Mouse (Mus musculus): ENCODE data around the gene Bank1. TPM values are rescaled to one million over a fixed set of nuclear protein-coding genes. Genes with fewer than 3 reads are reported as not detected.
"Not testable (repeated sequence)": the region's sequence is repeated elsewhere in the genome, so short reads cannot be mapped to it uniquely, and the experiment has no call there.

The Bank1 gene
- polyA plus RNA-seq, 1 experiment = not detected

- H3K4me3 ChIP-seq (ENCODE audit: insufficient read depth, low read length) = no peak overlapping the region
- H3K4me1 ChIP-seq (ENCODE audit: control insufficient read depth, insufficient read depth, low read length) = no peaks in the 10 kb centered on the region
- H3K27ac ChIP-seq (ENCODE audit: insufficient read depth, low read length) = no peak overlapping the region
- no peak for TF ChIP-seq POLR2A (IDR thresholded peaks at IDR 0.05; ENCODE audit: low read depth, low read length)
- no peak for TF ChIP-seq CTCF (IDR thresholded peaks at IDR 0.05; ENCODE audit: borderline replicate concordance, insufficient read depth, low read length)
Observed at GRCm38 (mm10) chr3:136329133-136329532, 3.3 kb upstream of the Bank1 start.

GRCm38 (mm10) chr3:136324716-136325115 lies 1.1 kb downstream of the Bank1 start:
- not testable (repeated sequence) for H3K27ac ChIP-seq (ENCODE audit: insufficient read depth, low read length); H3K4me1 ChIP-seq (ENCODE audit: control insufficient read depth, insufficient read depth, low read length); H3K4me3 ChIP-seq (ENCODE audit: insufficient read depth, low read length)

GRCm38 (mm10) chr3:136321936-136322335 lies 3.9 kb downstream of the Bank1 start:
- H3K4me3 ChIP-seq (ENCODE audit: insufficient read depth, low read length) = no peak overlapping the region
- no peak for TF ChIP-seq POLR2A (IDR thresholded peaks at IDR 0.05; ENCODE audit: low read depth, low read length)
- no peak for TF ChIP-seq CTCF (IDR thresholded peaks at IDR 0.05; ENCODE audit: borderline replicate concordance, insufficient read depth, low read length)
- no peaks in the 10 kb centered on the region for H3K4me1 ChIP-seq (ENCODE audit: control insufficient read depth, insufficient read depth, low read length)
- no peak overlapping the region for H3K27ac ChIP-seq (ENCODE audit: insufficient read depth, low read length)

- no peak overlapping the region for H3K27ac ChIP-seq (ENCODE audit: insufficient read depth, low read length)
- no peak for TF ChIP-seq POLR2A (IDR thresholded peaks at IDR 0.05; ENCODE audit: low read depth, low read length)
- TF ChIP-seq CTCF (IDR thresholded peaks at IDR 0.05; ENCODE audit: borderline replicate concordance, insufficient read depth, low read length) = no peak
Observed at GRCm38 (mm10) chr3:136308487-136308886, 17.4 kb downstream of the Bank1 start.

GRCm38 (mm10) chr3:136306564-136307158 lies 19.2 kb downstream of the Bank1 start:
- H3K4me3 ChIP-seq (ENCODE audit: insufficient read depth, low read length) = no peak overlapping the region
- no peaks in the 10 kb centered on the region for H3K4me1 ChIP-seq (ENCODE audit: control insufficient read depth, insufficient read depth, low read length)
- no peak overlapping the region for H3K27ac ChIP-seq (ENCODE audit: insufficient read depth, low read length)
- no peak for TF ChIP-seq POLR2A (IDR thresholded peaks at IDR 0.05; ENCODE audit: low read depth, low read length)
- no peak for TF ChIP-seq CTCF (IDR thresholded peaks at IDR 0.05; ENCODE audit: borderline replicate concordance, insufficient read depth, low read length)

More at GRCm38 (mm10) chr3:136308487-136308886, 17.4 kb downstream of the Bank1 start:
- Histone ChIP-seq H3K4me1 (ENCODE audit: control insufficient read depth, insufficient read depth, low read length) (no peaks in the 10 kb centered on the region), H3K4me3 (ENCODE audit: insufficient read depth, low read length) (no peak overlapping the region)

- Histone ChIP-seq H3K4me3 (ENCODE audit: insufficient read depth, low read length) (no peak overlapping the region), H3K27ac (ENCODE audit: insufficient read depth, low read length) (no peak overlapping the region), H3K4me1 (ENCODE audit: control insufficient read depth, insufficient read depth, low read length) (no peaks in the 10 kb centered on the region)
- no peak for TF ChIP-seq POLR2A (IDR thresholded peaks at IDR 0.05; ENCODE audit: low read depth, low read length)
Observed at GRCm38 (mm10) chr3:136302541-136302940, 23.3 kb downstream of the Bank1 start.

GRCm38 (mm10) chr3:136300810-136301209 lies 25.1 kb downstream of the Bank1 start:
- H3K27ac ChIP-seq (ENCODE audit: insufficient read depth, low read length); H3K4me1 ChIP-seq (ENCODE audit: control insufficient read depth, insufficient read depth, low read length); H3K4me3 ChIP-seq (ENCODE audit: insufficient read depth, low read length): not testable (repeated sequence)

GRCm38 (mm10) chr3:136297355-136297754 lies 28.5 kb downstream of the Bank1 start:
- H3K27ac ChIP-seq (ENCODE audit: insufficient read depth, low read length) = no peak overlapping the region
- no peak overlapping the region for H3K4me3 ChIP-seq (ENCODE audit: insufficient read depth, low read length)
- no peak for TF ChIP-seq POLR2A (IDR thresholded peaks at IDR 0.05; ENCODE audit: low read depth, low read length)
- no peak for TF ChIP-seq CTCF (IDR thresholded peaks at IDR 0.05; ENCODE audit: borderline replicate concordance, insufficient read depth, low read length)
- no peaks in the 10 kb centered on the region for H3K4me1 ChIP-seq (ENCODE audit: control insufficient read depth, insufficient read depth, low read length)

GRCm38 (mm10) chr3:136295250-136295649 lies 30.6 kb downstream of the Bank1 start:
- no peak overlapping the region for H3K27ac ChIP-seq (ENCODE audit: insufficient read depth, low read length)
- TF ChIP-seq CTCF (IDR thresholded peaks at IDR 0.05; ENCODE audit: borderline replicate concordance, insufficient read depth, low read length) (no peak), POLR2A (IDR thresholded peaks at IDR 0.05; ENCODE audit: low read depth, low read length) (no peak)
- no peaks in the 10 kb centered on the region for H3K4me1 ChIP-seq (ENCODE audit: control insufficient read depth, insufficient read depth, low read length)
- H3K4me3 ChIP-seq (ENCODE audit: insufficient read depth, low read length) = no peak overlapping the region

- no peaks in the 10 kb centered on the region for H3K4me1 ChIP-seq (ENCODE audit: control insufficient read depth, insufficient read depth, low read length)
- H3K4me3 ChIP-seq (ENCODE audit: insufficient read depth, low read length) = no peak overlapping the region
- no peak overlapping the region for H3K27ac ChIP-seq (ENCODE audit: insufficient read depth, low read length)
- TF ChIP-seq CTCF (IDR thresholded peaks at IDR 0.05; ENCODE audit: borderline replicate concordance, insufficient read depth, low read length) (no peak), POLR2A (IDR thresholded peaks at IDR 0.05; ENCODE audit: low read depth, low read length) (no peak)
Observed at GRCm38 (mm10) chr3:136287883-136288282, 38.0 kb downstream of the Bank1 start.

GRCm38 (mm10) chr3:136264969-136265595 lies 60.8 kb downstream of the Bank1 start:
- Histone ChIP-seq H3K27ac (ENCODE audit: insufficient read depth, low read length) (no peak overlapping the region), H3K4me1 (ENCODE audit: control insufficient read depth, insufficient read depth, low read length) (no peaks in the 10 kb centered on the region)
- TF ChIP-seq POLR2A (IDR thresholded peaks at IDR 0.05; ENCODE audit: low read depth, low read length) (no peak), CTCF (IDR thresholded peaks at IDR 0.05; ENCODE audit: borderline replicate concordance, insufficient read depth, low read length) (no peak)

More at GRCm38 (mm10) chr3:136264969-136265595, 60.8 kb downstream of the Bank1 start:
- H3K4me3 ChIP-seq (ENCODE audit: insufficient read depth, low read length) = no peak overlapping the region
